Mouse (Mus musculus) mammary gland, adult 2 months (tissue): ENCODE data around the gene Ift43. TPM values are rescaled to one million over a fixed set of nuclear protein-coding genes. Genes with fewer than 3 reads are reported as not detected.

Source experiments
- polyA plus RNA-seq: library from polyadenylated mRNA; depleted of rRNA; stranded (reverse); fragments of >200 nt; gene quantifications from 2 replicates; pipeline ENCODE4 v1.2.3, GENCODE M21; 2012; ENCODE audit warnings: low replicate concordance; rRNA removed

Ift43 gene
- polyA plus RNA-seq, result 14.1 and 25.0 TPM in 2 replicates

DNA sequence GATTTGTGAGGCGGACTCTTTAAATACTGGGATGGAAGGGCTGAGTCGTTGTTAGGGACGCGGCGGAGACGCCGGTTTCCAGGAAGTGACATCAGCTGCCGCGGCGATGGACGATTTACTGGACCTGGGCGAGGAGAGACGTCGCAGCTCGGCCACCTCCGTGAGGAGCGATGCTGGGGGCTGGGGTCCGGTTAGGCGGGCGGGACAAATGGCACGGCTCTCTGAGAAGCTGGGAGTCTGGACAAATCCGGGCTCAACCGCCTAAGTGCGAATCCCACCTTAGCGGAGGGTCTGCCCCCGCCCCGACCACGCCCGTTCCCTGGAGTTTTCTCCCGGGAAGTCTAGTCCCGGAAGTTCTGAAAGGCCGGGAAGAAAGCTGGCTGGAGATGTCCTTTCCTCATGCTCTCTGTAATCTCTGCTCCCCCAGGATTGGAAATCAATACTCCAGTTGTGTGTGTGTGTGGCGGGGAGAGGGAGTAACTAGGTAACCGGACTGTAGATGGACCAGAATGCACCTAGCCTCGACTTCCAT is at the start of gene Ift43:
Gene Ift43 (plus strand): TSS at position 61 of the 532 bp plus-strand sequence.

DNA sequence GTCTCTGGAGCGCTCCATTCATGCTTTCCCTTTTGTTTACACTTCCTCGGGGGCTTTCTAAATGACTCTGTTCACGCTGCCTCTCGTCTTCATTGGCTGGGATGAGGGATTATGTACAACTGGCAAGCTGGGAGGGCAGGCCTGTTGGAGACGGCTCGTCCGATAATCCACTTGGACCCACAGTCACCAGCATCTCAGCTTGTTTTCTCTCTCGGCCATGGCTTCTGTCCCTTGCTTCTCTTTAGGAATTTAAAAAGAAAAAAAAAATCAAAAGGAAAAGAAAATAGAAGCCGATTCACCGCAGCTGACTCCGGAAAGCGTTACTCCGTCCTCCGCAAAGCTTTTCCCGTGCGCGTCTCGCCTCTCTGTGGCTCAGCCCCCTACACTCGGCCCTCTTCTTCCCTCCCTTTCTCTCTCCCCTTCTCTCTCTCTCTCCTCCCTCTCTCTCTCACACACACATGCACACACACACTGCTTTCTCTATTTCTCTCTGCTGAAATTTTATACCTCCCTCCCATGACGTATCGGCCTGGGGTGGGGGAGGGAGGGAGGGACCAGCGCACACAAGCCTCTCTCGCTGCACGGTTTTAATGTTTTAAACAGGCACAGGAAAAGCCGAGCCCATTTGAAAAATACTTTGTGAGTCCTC is 3.7 kb upstream of the Ift43 start, which contains the start of gene Tgfb3:
Gene Tgfb3 (minus strand): TSS at position 489 of the 649 bp plus-strand sequence.

Other genes with a start within 250 kb of the Ift43 start
- 29.1 and 30.1 TPM in 2 replicates for gene Tgfb3, start 3.5 kb upstream of the Ift43 start, polyA plus RNA-seq
- gene Gpatch2l, start 159.3 kb downstream of the Ift43 start, polyA plus RNA-seq, result 10.5 and 11.1 TPM in 2 replicates